Mouse (Mus musculus) cerebral cortex, adult 2 months (tissue): Measurements from ENCODE around the gene Srp54c.

Experiments
- WGBS: fragments of 180-500 bp; shearing (Covaris S2); methylation state at CpG from one replicate; pipeline ENCODE4 v1.1.7; 2018; 5-methylcytosine and 5-hydroxymethylcytosine counted together

Gene Srp54c

GRCm38 (mm10) chr12:55229626-55230519 lies at the start of gene Srp54c:
Gene Srp54c (plus strand): TSS chr12:55230168.
- no CpG with 5 or more reads among the region's 57 CpGs for WGBS

- no CpG with 5 or more reads among the region's 8 CpGs for WGBS
These were observed 42.3 kb upstream of the Srp54c start for GRCm38 (mm10) chr12:55187686-55188085.

GRCm38 (mm10) chr12:55189127-55189526 lies 40.8 kb upstream of the Srp54c start:
- WGBS: no CpG with 5 or more reads among the region's 5 CpGs

- WGBS: no CpG with 5 or more reads among the region's 40 CpGs
These were observed 30.7 kb upstream of the Srp54c start, which contains the start of gene 1700047I17Rik2 for GRCm38 (mm10) chr12:55199306-55199705. Gene 1700047I17Rik2 (plus strand): TSS chr12:55199592.

GRCm38 (mm10) chr12:55199799-55200198 lies 30.2 kb upstream of the Srp54c start:
- WGBS: no CpG with 5 or more reads among the region's 18 CpGs

GRCm38 (mm10) chr12:55212944-55213343 lies 17.0 kb upstream of the Srp54c start:
- WGBS: no CpG with 5 or more reads among the region's 6 CpGs

GRCm38 (mm10) chr12:55230520-55230861 lies 523 bp downstream of the Srp54c start:
- WGBS: 0% methylated on average over 12 of the region's 25 CpGs

- WGBS: no CpG with 5 or more reads among the region's 8 CpGs
These were observed 12.3 kb downstream of the Srp54c start for GRCm38 (mm10) chr12:55242243-55242642.

GRCm38 (mm10) chr12:55261950-55262349 lies 32.0 kb downstream of the Srp54c start:
- WGBS: no CpG with 5 or more reads among the region's 8 CpGs

- no CpG with 5 or more reads among the region's 5 CpGs for WGBS
These were observed 33.4 kb downstream of the Srp54c start for GRCm38 (mm10) chr12:55263385-55263784.

GRCm38 (mm10) chr12:55272243-55272642 lies 42.3 kb downstream of the Srp54c start:
- WGBS: 84% methylated on average over 3 of the region's 3 CpGs

- WGBS: 93% methylated on average over 3 of the region's 6 CpGs
These were observed 47.6 kb downstream of the Srp54c start for GRCm38 (mm10) chr12:55277583-55277982.

- WGBS: 77% methylated on average over 9 of the region's 9 CpGs
These were observed 68.1 kb downstream of the Srp54c start for GRCm38 (mm10) chr12:55298112-55298511.

- 88% methylated on average over 5 of the region's 5 CpGs for WGBS
These were observed 69.4 kb downstream of the Srp54c start, which contains the start of gene 1110008L16Rik for GRCm38 (mm10) chr12:55299336-55299735. Gene 1110008L16Rik (plus strand): TSS chr12:55299577.

GRCm38 (mm10) chr12:55300820-55301351 lies 70.9 kb downstream of the Srp54c start:
- 79% methylated on average over 3 of the region's 3 CpGs for WGBS

GRCm38 (mm10) chr12:55301472-55302300 lies 71.7 kb downstream of the Srp54c start:
- WGBS: 33% methylated on average over 11 of the region's 11 CpGs

- under 1% methylated on average over 55 of the region's 55 CpGs for WGBS
These were observed 72.8 kb downstream of the Srp54c start, which contains the start of gene Ppp2r3c for GRCm38 (mm10) chr12:55302485-55303441. Gene Ppp2r3c (minus strand): TSS chr12:55302998.

GRCm38 (mm10) chr12:55306371-55306770 lies 76.4 kb downstream of the Srp54c start:
- 99% methylated on average over 4 of the region's 4 CpGs for WGBS

- 61% methylated on average over 6 of the region's 6 CpGs for WGBS
These were observed 77.6 kb downstream of the Srp54c start for GRCm38 (mm10) chr12:55307566-55307965.

GRCm38 (mm10) chr12:55308731-55309130 lies 78.8 kb downstream of the Srp54c start:
- 95% methylated on average over 9 of the region's 9 CpGs for WGBS

GRCm38 (mm10) chr12:55309501-55309900 lies 79.5 kb downstream of the Srp54c start:
- 85% methylated on average over 8 of the region's 8 CpGs for WGBS
